Mouse (Mus musculus) C2C12 (cell line): ENCODE data around the gene Gstm1.
A peak's percentile ranks its signal among the peaks of the same experiment; 100 is the strongest.

Experiments used
- CEBPB ChIP-seq: IDR thresholded peaks from one replicate; pipeline ENCODE4 v1.6.1; 2011; ENCODE audit warnings: low read depth, mild to moderate bottlenecking, control low read depth, moderate library complexity
- CTCF ChIP-seq: IDR thresholded peaks from one replicate; pipeline ENCODE4 v1.5.1; 2011; ENCODE audit not compliant: control insufficient read depth, insufficient read depth, insufficient read length
- FOSL1 ChIP-seq: IDR thresholded peaks from one replicate; pipeline ENCODE4 v1.8.0; 2011; ENCODE audit warnings: mild to moderate bottlenecking, low read length; ENCODE audit not compliant: poor library complexity, insufficient read depth, severe bottlenecking
- USF1 ChIP-seq: IDR thresholded peaks from one replicate; pipeline ENCODE4 v1.6.1; 2011; ENCODE audit warnings: low read depth, mild to moderate bottlenecking, control low read depth, moderate library complexity

DNA sequence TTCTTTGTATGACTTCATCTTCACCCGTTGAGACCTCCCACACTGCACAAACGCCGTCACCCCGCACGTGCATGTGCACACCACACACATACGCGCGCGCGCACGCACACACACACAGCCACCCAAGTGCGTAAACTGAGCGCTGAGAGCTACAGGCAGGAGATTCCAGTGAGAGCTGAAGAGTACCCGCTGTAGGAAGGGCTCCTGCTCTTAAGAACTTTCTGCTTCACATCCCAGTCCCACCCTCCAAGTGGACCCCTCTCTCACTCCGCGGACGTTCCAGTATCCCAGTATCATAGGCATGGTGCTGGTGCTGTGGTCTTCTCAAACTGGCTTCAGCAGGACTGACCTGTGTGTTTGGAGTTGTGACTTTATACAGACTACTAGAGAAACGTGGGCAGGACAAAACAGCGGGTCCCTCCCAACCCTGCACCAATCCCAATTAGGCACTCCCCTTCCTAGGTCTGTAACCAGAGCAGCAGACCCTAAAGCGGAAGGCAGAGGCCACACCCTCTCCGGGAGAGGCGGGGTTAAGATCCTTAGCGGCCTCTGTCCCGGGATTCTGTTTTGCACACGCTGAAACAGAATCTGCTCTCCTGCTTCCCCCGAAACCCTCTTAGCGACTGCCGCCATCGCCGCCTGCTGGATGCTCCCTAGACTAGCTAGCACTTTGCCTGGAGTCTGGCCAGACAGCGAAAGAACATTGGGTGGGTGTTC, at the start of gene Gstm1:
- no peak for TF ChIP-seq USF1
- peak; percentile 73 for TF ChIP-seq CTCF
- TF ChIP-seq CEBPB: no peak
- TF ChIP-seq FOSL1: no peak
